Mouse (Mus musculus) ES-Bruce4 (cell line): ENCODE data around the gene Afg1l.

Experiments
- CTCF ChIP-seq: IDR thresholded peaks from one replicate; pipeline ENCODE4 v1.8.1; 2011; ENCODE audit warnings: low read depth, low read length
- EP300 ChIP-seq: IDR thresholded peaks from 2 replicates; pipeline ENCODE4 v1.6.1; 2011; ENCODE audit warnings: low read depth, low read length; ENCODE audit not compliant: insufficient read depth

DNA sequence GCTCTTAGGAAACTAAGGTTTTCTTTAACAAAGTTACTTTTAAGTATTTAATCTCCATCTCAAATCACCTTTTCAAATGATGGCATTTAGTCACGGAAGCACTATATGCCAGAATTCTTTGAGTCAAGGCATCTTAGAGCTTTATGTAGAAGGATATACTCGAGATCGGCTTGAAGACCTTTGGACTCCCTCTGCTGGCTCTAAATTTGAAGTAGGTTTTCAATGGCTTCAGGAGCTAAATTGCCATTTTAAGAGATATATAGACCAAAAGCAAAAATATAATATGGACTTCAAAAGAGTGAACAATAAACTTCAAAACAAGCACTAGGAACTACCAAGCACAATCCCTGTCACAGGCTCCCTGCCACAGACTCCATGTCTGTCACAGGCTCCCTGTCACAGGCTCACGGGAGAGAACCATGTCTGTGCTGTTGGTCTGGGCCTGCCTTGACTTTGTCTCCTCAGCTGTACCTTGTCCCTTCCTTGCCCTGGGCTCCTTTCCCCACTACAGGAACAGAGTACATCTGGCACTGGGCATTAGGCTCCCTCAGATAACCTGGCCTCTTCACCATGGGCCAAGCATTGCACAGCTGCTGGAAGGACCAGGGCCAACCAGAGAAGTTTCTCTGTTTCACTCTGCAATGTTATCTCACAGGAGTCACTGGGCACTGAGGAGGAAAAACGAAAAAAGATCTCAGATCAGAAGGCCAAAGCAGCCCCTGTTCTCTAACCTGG is 210.4 kb downstream of the Afg1l start:
- TF ChIP-seq EP300 (no peak), CTCF (no peak)
